Mouse (Mus musculus): ENCODE results near the gene Plek2. TPM values are rescaled to one million over a fixed set of nuclear protein-coding genes. Genes with fewer than 3 reads are reported as not detected.

Gene Plek2
- polyA plus RNA-seq, 1 experiment from 2014 or later: 3.4 TPM

GRCm38 (mm10) chr12:78861496-78862253, 45.1 kb downstream of the Plek2 start, which contains the start of the genes Atp6v1d and Eif2s1:
Gene Atp6v1d, minus strand, starts transcription at chr12:78861638.
Gene Eif2s1, plus strand, starts transcription at chr12:78861819.
- under 1% methylated on average over 53 of the region's 55 CpGs for WGBS
- Histone ChIP-seq H3K9me3 (ENCODE audit: control insufficient read depth, low read length) (no peaks in the 10 kb centered on the region), H3K4me3 (ENCODE audit: low read depth, low read length) (peak within 1 kb of the TSS; percentile 72), H3K9ac (ENCODE audit: low read length) (peak within 1 kb of the TSS; percentile 85), H3K27me3 (ENCODE audit: control insufficient read depth, insufficient read depth, low read length) (no peaks in the 10 kb centered on the region), H3K27ac (replicated peaks; ENCODE audit: low read depth, low read length) (peak within 1 kb of the TSS; percentile 73), H3K4me2 (ENCODE audit: low read depth, severe bottlenecking) (peak within 1 kb of the TSS; percentile 79), H3K36me3 (ENCODE audit: control insufficient read depth, insufficient read depth, low read length) (no peaks in the 10 kb centered on the region), H3K4me1 (ENCODE audit: control insufficient read depth, insufficient read depth, low read length) (0 out of 2 replicates have a peak, but pooled peaks cover 6% of the 10 kb centered on the region)
- peak; percentile 100 for ATAC-seq (ENCODE audit: insufficient number of reproducible peaks, low FRiP score, low TSS enrichment, low read depth)
- peak; percentile 100 for DNase-seq (ENCODE audit: low spot score)

- no peaks in the 10 kb centered on the region for H3K27me3 ChIP-seq (ENCODE audit: control insufficient read depth, insufficient read depth, low read length)
- no peak overlapping the region; the same call in 1 of the 2 replicates for H3K27ac ChIP-seq (replicated peaks; ENCODE audit: low read depth, low read length)
- H3K9me3 ChIP-seq (ENCODE audit: control insufficient read depth, low read length): no peaks in the 10 kb centered on the region
- WGBS: 2% methylated on average over 30 of the region's 30 CpGs
- ATAC-seq (ENCODE audit: insufficient number of reproducible peaks, low FRiP score, low TSS enrichment, low read depth): peak; percentile 27; the same call in 1 of the 2 replicates
- H3K36me3 ChIP-seq (ENCODE audit: control insufficient read depth, insufficient read depth, low read length): 0 out of 2 replicates have a peak, but pooled peaks cover 3% of the 10 kb centered on the region
- H3K4me1 ChIP-seq (ENCODE audit: control insufficient read depth, insufficient read depth, low read length): 0 out of 2 replicates have a peak, but pooled peaks cover 6% of the 10 kb centered on the region
- peak overlapping the region; percentile 79 for H3K4me2 ChIP-seq (ENCODE audit: low read depth, severe bottlenecking)
- DNase-seq (ENCODE audit: low spot score): no peak
- H3K9ac ChIP-seq (ENCODE audit: low read length): peak overlapping the region; percentile 67
- H3K4me3 ChIP-seq (ENCODE audit: low read depth, low read length): peak overlapping the region; percentile 72
Measured at GRCm38 (mm10) chr12:78860921-78861495, 45.8 kb downstream of the Plek2 start.

DNA sequence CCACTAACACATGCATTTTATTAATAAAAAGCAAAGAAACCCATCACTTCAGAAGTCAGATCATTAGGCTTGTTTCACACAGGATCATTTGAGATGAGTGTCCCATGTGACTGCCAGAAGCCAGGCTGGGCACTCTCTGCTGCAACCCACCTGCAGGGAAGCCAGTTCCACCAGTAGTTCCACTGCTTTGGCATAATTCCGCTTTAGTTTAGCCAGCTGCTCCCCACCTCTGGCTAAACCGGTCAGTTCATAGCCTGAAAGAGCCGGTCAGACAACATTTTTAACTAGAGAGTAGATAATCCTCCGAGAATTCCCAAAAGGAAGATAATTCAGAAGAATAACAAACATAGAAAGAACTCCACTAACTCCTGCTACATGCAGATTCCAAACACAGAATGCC, 58.5 kb downstream of the Plek2 start:
- Histone ChIP-seq H3K27me3 (ENCODE audit: control insufficient read depth, insufficient read depth, low read length) (no peaks in the 10 kb centered on the region), H3K36me3 (ENCODE audit: control insufficient read depth, insufficient read depth, low read length) (peaks cover 5% of the 10 kb centered on the region), H3K4me1 (ENCODE audit: control insufficient read depth, insufficient read depth, low read length) (no peaks in the 10 kb centered on the region), H3K9me3 (ENCODE audit: control insufficient read depth, low read length) (no peaks in the 10 kb centered on the region), H3K27ac (replicated peaks; ENCODE audit: low read depth, low read length) (no peak overlapping the region), H3K9ac (ENCODE audit: low read length) (no peak overlapping the region), H3K4me2 (ENCODE audit: low read depth, severe bottlenecking) (no peak overlapping the region), H3K4me3 (ENCODE audit: low read depth, low read length) (no peak overlapping the region)
- ATAC-seq (ENCODE audit: insufficient number of reproducible peaks, low FRiP score, low TSS enrichment, low read depth): no peak
- DNase-seq (ENCODE audit: low spot score): no peak
- 91% methylated on average over 4 of the region's 4 CpGs for WGBS

- H3K36me3 ChIP-seq (ENCODE audit: control insufficient read depth, insufficient read depth, low read length): peaks cover 2% of the 10 kb centered on the region; the same call in 1 of the 2 replicates
- no peaks in the 10 kb centered on the region for H3K9me3 ChIP-seq (ENCODE audit: control insufficient read depth, low read length)
- 91% methylated on average over 1 of the region's 1 CpGs for WGBS
Measured at GRCm38 (mm10) chr12:78842429-78842828, 64.3 kb downstream of the Plek2 start.

DNA sequence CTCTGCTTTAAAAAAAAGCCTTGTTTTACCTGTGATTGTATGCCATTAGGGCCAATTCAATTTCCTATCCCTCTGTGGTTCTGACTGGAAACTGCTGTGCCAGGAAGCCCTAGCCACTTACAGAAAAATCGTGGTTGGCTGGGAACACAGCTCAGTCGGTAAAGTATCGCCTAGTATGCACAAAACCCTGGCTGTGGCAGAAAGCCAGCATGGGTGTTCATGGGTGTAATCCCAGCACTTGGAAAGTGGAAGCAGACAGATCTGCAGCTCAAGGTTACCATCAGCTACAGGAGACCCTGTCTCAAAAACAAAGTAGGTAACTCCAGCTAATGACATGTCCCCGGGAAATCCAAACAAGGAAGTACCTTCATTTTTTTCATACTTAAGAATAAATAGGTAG, 66.9 kb downstream of the Plek2 start:
- H3K27me3 ChIP-seq (ENCODE audit: control insufficient read depth, insufficient read depth, low read length): no peaks in the 10 kb centered on the region
- WGBS: 91% methylated on average over 4 of the region's 4 CpGs
- no peak for ATAC-seq (ENCODE audit: insufficient number of reproducible peaks, low FRiP score, low TSS enrichment, low read depth)
- no peaks in the 10 kb centered on the region for H3K9me3 ChIP-seq (ENCODE audit: control insufficient read depth, low read length)
- no peak overlapping the region for H3K27ac ChIP-seq (replicated peaks; ENCODE audit: low read depth, low read length)
- H3K9ac ChIP-seq (ENCODE audit: low read length): no peak overlapping the region
- H3K4me1 ChIP-seq (ENCODE audit: control insufficient read depth, insufficient read depth, low read length): no peaks in the 10 kb centered on the region
- no peak overlapping the region for H3K4me2 ChIP-seq (ENCODE audit: low read depth, severe bottlenecking)
- H3K36me3 ChIP-seq (ENCODE audit: control insufficient read depth, insufficient read depth, low read length): peaks cover 4% of the 10 kb centered on the region; the same call in 1 of the 2 replicates
- DNase-seq (ENCODE audit: low spot score): no peak
- no peak overlapping the region for H3K4me3 ChIP-seq (ENCODE audit: low read depth, low read length)

More at GRCm38 (mm10) chr12:78842429-78842828, 64.3 kb downstream of the Plek2 start:
- Histone ChIP-seq H3K4me2 (ENCODE audit: low read depth, severe bottlenecking) (no peak overlapping the region), H3K4me3 (ENCODE audit: low read depth, low read length) (no peak overlapping the region), H3K4me1 (ENCODE audit: control insufficient read depth, insufficient read depth, low read length) (no peaks in the 10 kb centered on the region), H3K27ac (replicated peaks; ENCODE audit: low read depth, low read length) (no peak overlapping the region), H3K9ac (ENCODE audit: low read length) (no peak overlapping the region), H3K27me3 (ENCODE audit: control insufficient read depth, insufficient read depth, low read length) (no peaks in the 10 kb centered on the region)
- ATAC-seq (ENCODE audit: insufficient number of reproducible peaks, low FRiP score, low TSS enrichment, low read depth): no peak
- DNase-seq (ENCODE audit: low spot score): no peak

Other genes with a start within 250 kb of the Plek2 start
- not detected in 2 replicates for gene Fam71d, start 215.4 kb downstream of the Plek2 start, polyA plus RNA-seq (2014; fragmentation: Nextera tagmentation; extraction: Ambion mirVana)
- 23.4 and 24.1 TPM in 2 replicates for gene Mpp5, start 158.1 kb downstream of the Plek2 start, polyA plus RNA-seq (2014; fragmentation: Nextera tagmentation; extraction: Ambion mirVana)
- gene Atp6v1d, start 45.3 kb downstream of the Plek2 start, polyA plus RNA-seq (2014; fragmentation: Nextera tagmentation; extraction: Ambion mirVana): 77.3 and 85.3 TPM in 2 replicates
- 265 and 281 TPM in 2 replicates for gene Eif2s1, start 45.1 kb downstream of the Plek2 start, polyA plus RNA-seq (2014; fragmentation: Nextera tagmentation; extraction: Ambion mirVana)
- 1.8 and 2.9 TPM in 2 replicates for gene Tmem229b, start 100.7 kb upstream of the Plek2 start, polyA plus RNA-seq (2014; fragmentation: Nextera tagmentation; extraction: Ambion mirVana)
- 2.9 and 3.0 TPM in 2 replicates for gene Plekhh1, start 122.2 kb upstream of the Plek2 start, polyA plus RNA-seq (2014; fragmentation: Nextera tagmentation; extraction: Ambion mirVana)
- 32.2 and 32.4 TPM in 2 replicates for gene Pigh, start 182.7 kb upstream of the Plek2 start, polyA plus RNA-seq (2014; fragmentation: Nextera tagmentation; extraction: Ambion mirVana)
- 0.65 and 0.99 TPM in 2 replicates for gene Arg2, start 223.8 kb upstream of the Plek2 start, polyA plus RNA-seq (2014; fragmentation: Nextera tagmentation; extraction: Ambion mirVana)

All from limb, embryonic 11.5 days (tissue).